Mouse (Mus musculus) thymus, adult 2 months (tissue): ENCODE results near the gene Kctd18. TPM values are rescaled to one million over a fixed set of nuclear protein-coding genes. Genes with fewer than 3 reads are reported as not detected.

Experiments used
- DNase-seq: peaks from one replicate; pipeline ENCODE4 v3.0.0; 2021
- H3K27ac ChIP-seq: fragments of 200-500 bp; 2 replicates; pipeline ENCODE4 v1.5.1; 2012; ENCODE audit warnings: low read length, control low read depth; ENCODE audit not compliant: control insufficient read depth, insufficient read depth
- H3K27me3 ChIP-seq: fragments of 200-500 bp; 2 replicates; pipeline ENCODE4 v1.6.1; 2012; ENCODE audit warnings: mild to moderate bottlenecking, low read length, moderate library complexity, mixed read lengths; ENCODE audit not compliant: control insufficient read depth, insufficient read depth
- H3K36me3 ChIP-seq: fragments of 200-500 bp; 2 replicates; pipeline ENCODE4 v1.6.1; 2012; ENCODE audit warnings: mild to moderate bottlenecking, low read length, moderate library complexity; ENCODE audit not compliant: control insufficient read depth, insufficient read depth
- H3K4me1 ChIP-seq: fragments of 200-500 bp; replicated peaks from 2 replicates; pipeline ENCODE4 v1.6.1; 2012; ENCODE audit warnings: low read length; ENCODE audit not compliant: control insufficient read depth, insufficient read depth
- H3K4me3 ChIP-seq: fragments of 200-500 bp; 2 replicates; pipeline ENCODE4 v1.5.1; 2012; ENCODE audit warnings: mild to moderate bottlenecking, low read length, control low read depth, moderate library complexity; ENCODE audit not compliant: control insufficient read depth, insufficient read depth
- CTCF ChIP-seq: fragments of 200-500 bp; IDR thresholded peaks from 2 replicates; pipeline ENCODE4 v1.5.1; 2012; ENCODE audit warnings: mild to moderate bottlenecking, control low read depth, low read length, moderate library complexity, borderline replicate concordance; ENCODE audit not compliant: control insufficient read depth, poor library complexity, insufficient read depth; ENCODE audit errors: extremely low read depth
- POLR2A ChIP-seq: fragments of 200-500 bp; IDR thresholded peaks from 2 replicates; pipeline ENCODE4 v1.6.1; 2012; ENCODE audit warnings: mild to moderate bottlenecking, low read length, control low read depth, moderate library complexity; ENCODE audit not compliant: control insufficient read depth, poor library complexity, insufficient read depth; ENCODE audit errors: extremely low read depth
- WGBS: fragments of 180-500 bp; shearing (Covaris S2); methylation state at CpG from one replicate; pipeline ENCODE4 v1.1.7; 2018; 5-methylcytosine and 5-hydroxymethylcytosine counted together
- polyA plus RNA-seq: library from polyadenylated mRNA; depleted of rRNA; stranded (reverse); fragments of >200 nt; gene quantifications from 2 replicates; pipeline ENCODE4 v1.2.3, GENCODE M21; 2012; rRNA removed

Gene Kctd18
- 17.7 and 18.1 TPM in 2 replicates for polyA plus RNA-seq

DNA sequence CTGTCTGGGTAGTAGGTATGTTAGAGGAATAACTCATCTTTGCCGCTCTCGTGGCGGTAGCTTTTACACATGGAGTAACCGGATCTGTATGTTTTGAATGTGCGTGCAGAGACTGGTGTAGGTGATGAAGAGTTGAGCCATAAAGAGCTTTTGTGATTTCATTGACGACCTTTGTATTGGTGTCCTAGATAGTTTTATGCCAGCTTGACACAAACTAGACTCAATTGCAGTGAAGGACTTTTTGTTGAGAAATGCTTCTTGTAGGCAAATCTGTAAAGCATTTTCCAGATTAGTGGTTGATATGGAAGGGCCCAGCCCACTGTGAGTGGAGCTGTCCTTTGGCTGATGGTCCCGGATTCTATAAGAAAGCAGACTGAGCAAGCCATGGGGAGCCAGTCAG, at the start of gene Kctd18:
Kctd18 (minus strand) TSS at position 101 of the 400 bp plus-strand sequence.
- Histone ChIP-seq H3K27me3 (no peaks in the 10 kb centered on the region), H3K4me3 (no peak within 1 kb of the TSS), H3K36me3 (peaks cover 64% of the 10 kb centered on the region), H3K27ac (no peak within 1 kb of the TSS), H3K4me1 (no peaks in the 10 kb centered on the region)
- no peak for TF ChIP-seq CTCF
- no peak for TF ChIP-seq POLR2A
- 95% methylated on average over 7 of the region's 7 CpGs for WGBS
- no peak for DNase-seq

DNA sequence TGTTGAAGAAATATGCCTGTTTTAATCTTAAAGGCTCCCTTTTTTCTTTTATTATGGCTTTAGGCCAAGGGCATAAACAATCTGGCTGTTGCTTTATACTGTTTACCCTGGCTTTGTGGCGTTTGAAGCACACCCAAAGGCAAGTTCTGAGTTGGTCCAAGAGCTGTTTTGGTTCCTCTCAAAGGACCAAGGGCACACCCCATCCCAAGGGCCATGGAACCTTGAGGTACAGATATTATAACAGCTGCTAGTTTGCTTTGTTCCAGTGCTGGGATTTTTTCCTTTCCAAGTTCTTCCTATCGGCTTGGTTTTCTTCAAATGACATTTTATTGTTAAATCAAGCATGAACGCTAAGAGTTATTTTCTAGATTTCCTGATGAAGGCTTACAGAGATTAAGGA, 46.9 kb upstream of the Kctd18 start:
- Histone ChIP-seq H3K27me3 (no peaks in the 10 kb centered on the region), H3K36me3 (no peaks in the 10 kb centered on the region), H3K4me3 (no peak overlapping the region), H3K4me1 (no peaks in the 10 kb centered on the region), H3K27ac (no peak overlapping the region)
- 91% methylated on average over 3 of the region's 3 CpGs for WGBS
- DNase-seq, result no peak
- TF ChIP-seq CTCF (no peak), POLR2A (no peak)

GRCm38 (mm10) chr1:58065151-58065550, 46.4 kb upstream of the Kctd18 start:
- no peak for DNase-seq
- no peaks in the 10 kb centered on the region for H3K36me3 ChIP-seq

GRCm38 (mm10) chr1:58062131-58062530, 43.4 kb upstream of the Kctd18 start:
- no peak for DNase-seq
- TF ChIP-seq POLR2A (no peak), CTCF (no peak)
- Histone ChIP-seq H3K27me3 (no peaks in the 10 kb centered on the region), H3K4me3 (no peak overlapping the region), H3K4me1 (no peaks in the 10 kb centered on the region), H3K27ac (no peak overlapping the region), H3K36me3 (no peaks in the 10 kb centered on the region)
- WGBS, result 96% methylated on average over 7 of the region's 7 CpGs

More at GRCm38 (mm10) chr1:58065151-58065550, 46.4 kb upstream of the Kctd18 start:
- TF ChIP-seq POLR2A (no peak), CTCF (no peak)
- 94% methylated on average over 5 of the region's 5 CpGs for WGBS
- Histone ChIP-seq H3K4me1 (no peaks in the 10 kb centered on the region), H3K27ac (no peak overlapping the region), H3K27me3 (no peaks in the 10 kb centered on the region), H3K4me3 (no peak overlapping the region)

- no peaks in the 10 kb centered on the region for H3K27me3 ChIP-seq
- no peak for DNase-seq
- no peaks in the 10 kb centered on the region for H3K4me1 ChIP-seq
- WGBS, result 99% methylated on average over 4 of the region's 4 CpGs
- no peak overlapping the region for H3K4me3 ChIP-seq
- no peak for TF ChIP-seq POLR2A
- TF ChIP-seq CTCF, result no peak
- no peak overlapping the region for H3K27ac ChIP-seq
- no peaks in the 10 kb centered on the region for H3K36me3 ChIP-seq
Measured at GRCm38 (mm10) chr1:58058846-58059245, 40.1 kb upstream of the Kctd18 start.

DNA sequence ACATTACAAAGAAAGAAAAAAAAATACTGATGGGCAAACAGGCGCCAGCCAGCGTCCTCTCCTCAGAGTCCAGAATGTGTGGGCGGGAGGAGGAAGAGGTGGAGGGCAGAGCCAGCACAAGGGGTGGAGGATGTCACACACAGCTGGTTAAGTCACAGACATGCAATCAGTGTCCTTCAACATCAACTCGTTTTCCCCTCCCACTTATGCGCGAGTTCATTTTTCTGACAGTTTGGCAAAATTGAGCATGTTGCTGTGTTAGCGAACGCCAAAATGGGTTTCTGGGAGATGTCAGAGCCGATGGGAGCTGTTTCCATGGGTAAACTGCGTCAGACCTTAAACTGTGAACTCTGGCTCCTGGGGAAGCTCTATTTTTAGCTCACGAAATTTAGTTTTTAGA, 38.2 kb upstream of the Kctd18 start:
- H3K4me3 ChIP-seq, result no peak overlapping the region
- no peaks in the 10 kb centered on the region for H3K4me1 ChIP-seq
- no peaks in the 10 kb centered on the region for H3K36me3 ChIP-seq
- DNase-seq, result no peak
- H3K27me3 ChIP-seq, result no peaks in the 10 kb centered on the region
- TF ChIP-seq POLR2A (no peak), CTCF (no peak)
- H3K27ac ChIP-seq, result no peak overlapping the region
- 79% methylated on average over 11 of the region's 11 CpGs for WGBS
